12 mouse cellular contexts compared by ENCODE assay signal in the genomic region with DNA sequence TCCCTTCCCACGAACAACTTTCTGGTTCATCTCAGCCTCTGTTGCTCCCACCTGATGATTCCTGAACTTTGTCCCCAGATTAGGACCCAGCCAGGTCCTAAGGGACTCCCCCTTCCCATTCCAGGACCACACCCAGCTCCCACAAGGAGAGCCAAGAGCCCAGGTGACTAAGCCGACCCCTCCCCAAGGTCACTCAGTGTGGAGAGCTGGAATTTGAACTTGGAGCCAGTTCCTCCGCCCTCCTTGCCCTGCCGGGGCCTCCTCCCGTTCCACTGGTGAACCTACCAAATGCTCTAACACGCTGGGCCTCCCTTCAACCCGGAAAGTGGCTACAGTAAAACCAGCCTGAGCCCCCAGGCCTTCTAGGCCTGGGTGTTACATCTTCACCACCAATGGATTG. TPM values are rescaled to one million over a fixed set of nuclear protein-coding genes. Genes with fewer than 3 reads are reported as not detected.
DNase-seq lines count a peak whose midpoint lies in the region; ATAC-seq and TF ChIP-seq lines count a peak whose summit lies in the region.
"Had no signal": no experiment of that assay in that cellular context is flagged by ENCODE, and none has a peak within 500 bp of the region (broad histone marks: within the 10 kb centered on the region; RNA-seq: fewer than 3 reads in every experiment).

No protein-coding gene starts in this region.

- H3K4me1 ChIP-seq in brown adipose tissue, adult 24 weeks (ENCODE audit: control insufficient read depth, insufficient read depth, insufficient read length, low read length), result peaks cover 32% of the 10 kb centered on the region
- H3K4me1 ChIP-seq in small intestine, adult 2 months (ENCODE audit: control insufficient read depth, insufficient read depth, insufficient read length, low read length), result peaks cover 36% of the 10 kb centered on the region
- no peaks in the 10 kb centered on the region; the same call in 1 of the 2 replicates for H3K4me1 ChIP-seq in hindbrain, embryonic 11.5 days (replicated peaks; ENCODE audit: control insufficient read depth, insufficient read depth, low read length)
- peaks cover 8% of the 10 kb centered on the region; the same call in 1 of the 2 replicates for H3K4me1 ChIP-seq in forebrain, embryonic 13.5 days
- 0 out of 2 replicates have a peak, but pooled peaks cover 4% of the 10 kb centered on the region for H3K4me1 ChIP-seq in forebrain, embryonic 11.5 days (replicated peaks; ENCODE audit: control insufficient read depth, insufficient read depth, low read length)

- 31% methylated on average over 7 of the region's 7 CpGs for WGBS in small intestine, adult 2 months
- 75% methylated on average over 7 of the region's 7 CpGs for WGBS in hindbrain, embryonic 11.5 days
- WGBS in forebrain, embryonic 13.5 days, result 87% methylated on average over 7 of the region's 7 CpGs
- WGBS in forebrain, embryonic 11.5 days, result 75% methylated on average over 7 of the region's 7 CpGs

- TF ChIP-seq CTCF in small intestine, adult 2 months (IDR thresholded peaks at IDR 0.05; ENCODE audit: extremely low read depth, insufficient read length, insufficient replicate concordance, low read depth, low read length), result no peak

- no peak overlapping the region for H3K4me2 ChIP-seq in hindbrain, embryonic 11.5 days (replicated peaks; ENCODE audit: low read depth, low read length)
- H3K4me2 ChIP-seq in forebrain, embryonic 13.5 days, result no peak overlapping the region
- no peak overlapping the region for H3K4me2 ChIP-seq in forebrain, embryonic 11.5 days (ENCODE audit: low read depth, low read length, severe bottlenecking)

- no peak for TF ChIP-seq POLR2A in small intestine, adult 2 months (IDR thresholded peaks at IDR 0.05; ENCODE audit: low read depth, low read length)

- H3K36me3 ChIP-seq in small intestine, adult 2 months (ENCODE audit: control insufficient read depth, insufficient read depth, low read length), result peaks cover 22% of the 10 kb centered on the region
- H3K36me3 ChIP-seq in hindbrain, embryonic 11.5 days (ENCODE audit: control insufficient read depth, insufficient read depth, low read length), result no peaks in the 10 kb centered on the region
- H3K36me3 ChIP-seq in forebrain, embryonic 13.5 days (ENCODE audit: poor library complexity, severe bottlenecking), result peaks cover 10% of the 10 kb centered on the region
- H3K36me3 ChIP-seq in forebrain, embryonic 11.5 days (ENCODE audit: control insufficient read depth, insufficient read depth, low read length), result no peaks in the 10 kb centered on the region

- no peak for ATAC-seq in hindbrain, embryonic 11.5 days (ENCODE audit: low FRiP score)
- ATAC-seq in forebrain, embryonic 13.5 days, result no peak
- ATAC-seq in forebrain, embryonic 11.5 days (replicated peaks; ENCODE audit: low FRiP score), result no peak
- ATAC-seq: forebrain, embryonic 14.5 days had no signal

- peak; percentile 82 for DNase-seq in kidney, adult 11 months
- no peak for DNase-seq in kidney, adult 18-20 months
- peak; percentile 61 for DNase-seq in kidney, postnatal 10 days
- DNase-seq in hindbrain, embryonic 11.5 days (ENCODE audit: low spot score), result no peak
- no peak for DNase-seq in forebrain, embryonic 11.5 days (ENCODE audit: low spot score)
- DNase-seq: cerebellum, adult 2 months; retina, postnatal 1 day had no signal

- peak overlapping the region; percentile 17; the same call in 1 of the 2 replicates for H3K4me3 ChIP-seq in brown adipose tissue, adult 24 weeks (ENCODE audit: insufficient read depth, low read depth, low read length)
- peak overlapping the region; percentile 84 for H3K4me3 ChIP-seq in small intestine, adult 2 months (ENCODE audit: low read depth, low read length)
- H3K4me3 ChIP-seq in hindbrain, embryonic 11.5 days (ENCODE audit: low read depth, low read length), result no peak overlapping the region
- no peak overlapping the region for H3K4me3 ChIP-seq in forebrain, embryonic 13.5 days
- H3K4me3 ChIP-seq in forebrain, embryonic 11.5 days (ENCODE audit: low read depth, low read length), result no peak overlapping the region

- H3K27me3 ChIP-seq in small intestine, adult 2 months (ENCODE audit: control insufficient read depth, insufficient read depth, low read length), result no peaks in the 10 kb centered on the region
- H3K27me3 ChIP-seq in hindbrain, embryonic 11.5 days (ENCODE audit: control insufficient read depth, insufficient read depth, low read length), result peaks cover 8% of the 10 kb centered on the region; the same call in 1 of the 2 replicates
- peaks cover 19% of the 10 kb centered on the region for H3K27me3 ChIP-seq in forebrain, embryonic 13.5 days
- peaks cover 7% of the 10 kb centered on the region for H3K27me3 ChIP-seq in forebrain, embryonic 11.5 days (ENCODE audit: control insufficient read depth, insufficient read depth, low read length)

- H3K9me3 ChIP-seq in hindbrain, embryonic 11.5 days (ENCODE audit: control insufficient read depth, low read length), result no peaks in the 10 kb centered on the region
- no peaks in the 10 kb centered on the region for H3K9me3 ChIP-seq in forebrain, embryonic 13.5 days (replicated peaks)
- no peaks in the 10 kb centered on the region for H3K9me3 ChIP-seq in forebrain, embryonic 11.5 days (ENCODE audit: control insufficient read depth, low read length)

- H3K27ac ChIP-seq in brown adipose tissue, adult 24 weeks (replicated peaks; ENCODE audit: low read depth, low read length), result no peak overlapping the region
- peak overlapping the region; percentile 98 for H3K27ac ChIP-seq in small intestine, adult 2 months (ENCODE audit: insufficient read depth, low read depth, low read length)
- no peak overlapping the region for H3K27ac ChIP-seq in hindbrain, embryonic 11.5 days (ENCODE audit: low read depth, low read length)
- H3K27ac ChIP-seq in forebrain, embryonic 13.5 days, result no peak overlapping the region
- H3K27ac ChIP-seq in forebrain, embryonic 11.5 days (ENCODE audit: low read depth, low read length), result no peak overlapping the region
- H3K27ac ChIP-seq: macrophage had no signal

- no peak overlapping the region for H3K9ac ChIP-seq in hindbrain, embryonic 11.5 days (ENCODE audit: low read depth, low read length)
- H3K9ac ChIP-seq in forebrain, embryonic 13.5 days, result no peak overlapping the region
- H3K9ac ChIP-seq in forebrain, embryonic 11.5 days (ENCODE audit: low read length), result no peak overlapping the region

RNA-seq across cellular contexts. Expression of gene Eps8l2, which starts 1.3 kb away (rescaled TPM):
- 1.5 and 2.9 TPM in 2 replicates for polyA plus RNA-seq in brown adipose tissue, adult 24 weeks (2012; ENCODE audit: insufficient read depth, insufficient read length, missing spikeins)
- polyA plus RNA-seq in small intestine, adult 2 months (2012; rRNA removed), result 279 and 528 TPM in 2 replicates
- polyA plus RNA-seq in hindbrain, embryonic 11.5 days (2014; fragmentation: Nextera tagmentation; extraction: Ambion mirVana), result 2.1 and 2.6 TPM in 2 replicates
- 0.43 and 0.64 TPM in 2 replicates for polyA plus RNA-seq in forebrain, embryonic 13.5 days (2015; fragmentation: Nextera tagmentation; extraction: Ambion mirVana)
- polyA plus RNA-seq in forebrain, embryonic 11.5 days (2014; fragmentation: Nextera tagmentation; extraction: Ambion mirVana), result 2.5 and 3.3 TPM in 2 replicates
- polyA plus RNA-seq: macrophage had no signal

RNA-seq across cellular contexts. Expression of gene Tmem80, which starts 12.5 kb away (rescaled TPM):
- 35.2 and 44.8 TPM in 2 replicates for polyA plus RNA-seq in brown adipose tissue, adult 24 weeks (2012; ENCODE audit: insufficient read depth, insufficient read length, missing spikeins)
- 11.1 and 23.7 TPM in 2 replicates for polyA plus RNA-seq in small intestine, adult 2 months (2012; rRNA removed)
- 29.7 and 31.9 TPM in 2 replicates for polyA plus RNA-seq in hindbrain, embryonic 11.5 days (2014; fragmentation: Nextera tagmentation; extraction: Ambion mirVana)
- 61.3 and 66.0 TPM in 2 replicates for polyA plus RNA-seq in forebrain, embryonic 13.5 days (2015; fragmentation: Nextera tagmentation; extraction: Ambion mirVana)
- 33.2 and 33.5 TPM in 2 replicates for polyA plus RNA-seq in forebrain, embryonic 11.5 days (2014; fragmentation: Nextera tagmentation; extraction: Ambion mirVana)

RNA-seq across cellular contexts. Expression of gene Deaf1, which starts 12.5 kb away (rescaled TPM):
- polyA plus RNA-seq in brown adipose tissue, adult 24 weeks (2012; ENCODE audit: insufficient read depth, insufficient read length, missing spikeins), result 5.9 and 15.8 TPM in 2 replicates
- 14.7 and 26.0 TPM in 2 replicates for polyA plus RNA-seq in small intestine, adult 2 months (2012; rRNA removed)
- 70.0 and 75.9 TPM in 2 replicates for polyA plus RNA-seq in hindbrain, embryonic 11.5 days (2014; fragmentation: Nextera tagmentation; extraction: Ambion mirVana)
- 88.1 and 105 TPM in 2 replicates for polyA plus RNA-seq in forebrain, embryonic 13.5 days (2015; fragmentation: Nextera tagmentation; extraction: Ambion mirVana)
- 74.2 and 80.8 TPM in 2 replicates for polyA plus RNA-seq in forebrain, embryonic 11.5 days (2014; fragmentation: Nextera tagmentation; extraction: Ambion mirVana)

RNA-seq across cellular contexts. Expression of gene Drd4, which starts 48.2 kb away (rescaled TPM):
- polyA plus RNA-seq in brown adipose tissue, adult 24 weeks (2012; ENCODE audit: insufficient read depth, insufficient read length, missing spikeins), result not detected in 2 replicates
- 0.04 and 0.30 TPM in 2 replicates for polyA plus RNA-seq in small intestine, adult 2 months (2012; rRNA removed)
- polyA plus RNA-seq in hindbrain, embryonic 11.5 days (2014; fragmentation: Nextera tagmentation; extraction: Ambion mirVana), result 0.25 and 0.33 TPM in 2 replicates
- 0.55 and 0.70 TPM in 2 replicates for polyA plus RNA-seq in forebrain, embryonic 13.5 days (2015; fragmentation: Nextera tagmentation; extraction: Ambion mirVana)
- 0.24 and 0.43 TPM in 2 replicates for polyA plus RNA-seq in forebrain, embryonic 11.5 days (2014; fragmentation: Nextera tagmentation; extraction: Ambion mirVana)
- polyA plus RNA-seq: macrophage had no signal

RNA-seq across cellular contexts. Expression of gene Taldo1, which starts 52.0 kb away (rescaled TPM):
- polyA plus RNA-seq in brown adipose tissue, adult 24 weeks (2012; ENCODE audit: insufficient read depth, insufficient read length, missing spikeins), result 1,487 and 1,572 TPM in 2 replicates
- 191 and 473 TPM in 2 replicates for polyA plus RNA-seq in small intestine, adult 2 months (2012; rRNA removed)
- 389 and 395 TPM in 2 replicates for polyA plus RNA-seq in hindbrain, embryonic 11.5 days (2014; fragmentation: Nextera tagmentation; extraction: Ambion mirVana)
- 386 and 415 TPM in 2 replicates for polyA plus RNA-seq in forebrain, embryonic 13.5 days (2015; fragmentation: Nextera tagmentation; extraction: Ambion mirVana)
- polyA plus RNA-seq in forebrain, embryonic 11.5 days (2014; fragmentation: Nextera tagmentation; extraction: Ambion mirVana), result 384 and 400 TPM in 2 replicates

Comparison
In these comparisons a context has a peak if more than half of its experiments do, and no peak if none do; other contexts are left out.
1. DNase-seq: peak in kidney, adult 11 months (single experiment) and kidney, postnatal 10 days (single experiment); none in kidney, adult 18-20 months (single experiment), hindbrain, embryonic 11.5 days (single experiment) and forebrain, embryonic 11.5 days (single experiment).
2. H3K4me3 ChIP-seq: peak in brown adipose tissue, adult 24 weeks (single experiment) and small intestine, adult 2 months (single experiment); none in hindbrain, embryonic 11.5 days (single experiment), forebrain, embryonic 13.5 days (single experiment) and forebrain, embryonic 11.5 days (single experiment).
3. RNA of gene Eps8l2, which starts 1.3 kb away (polyA plus RNA-seq): 279 to 528 TPM in small intestine, adult 2 months; 1.5 to 2.9 TPM in brown adipose tissue, adult 24 weeks, 2.1 to 2.6 TPM in hindbrain, embryonic 11.5 days, 2.5 to 3.3 TPM in forebrain, embryonic 11.5 days and 0.43 to 0.64 TPM in forebrain, embryonic 13.5 days; every median in the first group is over 10 times any median in the second.